Mouse (Mus musculus) intestine, embryonic 16.5 days (tissue): ENCODE measurements at regions not wholly inside any gene's neighbourhood (a gene's known extent, or its start where the extent isn't known, plus 50 kb on each side); places are given as distances from the start of the nearest gene placed in this dataset.

ENCODE experiments used
- ATAC-seq: fragments of 200-750 bp; cut with Nextera tagmentation; 2 replicates; pipeline ENCODE4 v1.8.0; 2017; ENCODE audit warnings: moderate TSS enrichment, moderate library complexity
- H3K27ac ChIP-seq: fragments of 300-500 bp; sonication (generic); 2 replicates; pipeline ENCODE4 v1.5.1; 2014; ENCODE audit warnings: mild to moderate bottlenecking, low read length
- H3K27me3 ChIP-seq: fragments of 300-500 bp; sonication (generic); replicated peaks from 2 replicates; pipeline ENCODE4 v1.6.1; 2014; ENCODE audit warnings: low read length, control low read depth, mixed read lengths; ENCODE audit not compliant: control insufficient read depth, insufficient read depth
- H3K36me3 ChIP-seq: fragments of 300-500 bp; sonication (generic); 2 replicates; pipeline ENCODE4 v1.6.1; 2014; ENCODE audit warnings: low read length, control low read depth; ENCODE audit not compliant: control insufficient read depth, insufficient read depth
- H3K4me1 ChIP-seq: fragments of 300-500 bp; sonication (generic); 2 replicates; pipeline ENCODE4 v1.6.1; 2014; ENCODE audit warnings: low read length, control low read depth, mixed read lengths; ENCODE audit not compliant: control insufficient read depth, insufficient read depth
- H3K4me2 ChIP-seq: fragments of 300-500 bp; sonication (generic); 2 replicates; pipeline ENCODE4 v1.6.1; 2014; ENCODE audit warnings: low read depth, low read length, control low read depth
- H3K4me3 ChIP-seq: fragments of 300-500 bp; sonication (generic); 2 replicates; pipeline ENCODE4 v1.5.1; 2014; ENCODE audit warnings: mild to moderate bottlenecking, low read length
- H3K9ac ChIP-seq: fragments of 300-500 bp; sonication (generic); 2 replicates; pipeline ENCODE4 v1.6.1; 2014; ENCODE audit warnings: low read depth, low read length
- H3K9me3 ChIP-seq: fragments of 300-500 bp; sonication (generic); 2 replicates; pipeline ENCODE4 v1.6.1; 2016; ENCODE audit warnings: low read length, control low read depth; ENCODE audit not compliant: control insufficient read depth
- WGBS: fragments of 180-500 bp; shearing (Covaris S2); extraction: QIAGEN DNeasy Blood & Tissue Kit; methylation state at CpG from one replicate; pipeline ENCODE4 v1.1.7; 2014; 5-methylcytosine and 5-hydroxymethylcytosine counted together

- Histone ChIP-seq H3K9ac (no peak overlapping the region), H3K36me3 (no peaks in the 10 kb centered on the region), H3K4me2 (no peak overlapping the region), H3K9me3 (no peaks in the 10 kb centered on the region), H3K27ac (no peak overlapping the region), H3K4me1 (peaks cover 6% of the 10 kb centered on the region; the same call in 1 of the 2 replicates), H3K27me3 (peaks cover 37% of the 10 kb centered on the region), H3K4me3 (no peak overlapping the region)
- 26% methylated on average over 11 of the region's 11 CpGs for WGBS
- ATAC-seq: no peak
Measured at GRCm38 (mm10) chr5:106557733-106558132, 51.2 kb upstream of the Gm17304 start.

GRCm38 (mm10) chr5:106539286-106539685 is 69.6 kb upstream of the Gm17304 start:
- Histone ChIP-seq H3K36me3 (no peaks in the 10 kb centered on the region), H3K4me2 (no peak overlapping the region), H3K4me1 (no peaks in the 10 kb centered on the region), H3K9me3 (no peaks in the 10 kb centered on the region), H3K4me3 (no peak overlapping the region), H3K27me3 (no peaks in the 10 kb centered on the region), H3K27ac (no peak overlapping the region), H3K9ac (no peak overlapping the region)
- WGBS: 76% methylated on average over 6 of the region's 6 CpGs
- ATAC-seq: no peak

DNA sequence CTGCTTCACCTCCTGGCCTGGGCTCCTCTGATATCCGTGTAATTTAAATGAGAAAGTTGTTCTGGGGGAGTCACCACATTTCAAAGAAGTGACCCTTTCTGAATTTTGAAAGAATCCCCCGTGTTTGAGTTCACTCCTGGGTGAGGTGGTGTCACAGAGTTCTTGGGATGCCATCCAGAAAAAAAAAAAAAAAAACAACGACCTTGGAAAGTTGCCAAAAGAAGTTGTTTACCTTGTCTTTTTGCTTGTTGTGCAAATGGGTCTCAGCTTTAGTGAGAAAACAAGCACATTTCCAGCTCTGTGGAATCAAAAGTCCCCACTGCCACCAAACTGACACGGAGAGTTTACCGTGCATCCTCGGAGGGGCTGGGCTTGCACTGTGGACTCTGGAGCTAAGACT is 71.7 kb upstream of the Gm17304 start:
- ATAC-seq: no peak
- 29% methylated on average over 6 of the region's 6 CpGs for WGBS
- no peak overlapping the region for H3K27ac ChIP-seq

DNA sequence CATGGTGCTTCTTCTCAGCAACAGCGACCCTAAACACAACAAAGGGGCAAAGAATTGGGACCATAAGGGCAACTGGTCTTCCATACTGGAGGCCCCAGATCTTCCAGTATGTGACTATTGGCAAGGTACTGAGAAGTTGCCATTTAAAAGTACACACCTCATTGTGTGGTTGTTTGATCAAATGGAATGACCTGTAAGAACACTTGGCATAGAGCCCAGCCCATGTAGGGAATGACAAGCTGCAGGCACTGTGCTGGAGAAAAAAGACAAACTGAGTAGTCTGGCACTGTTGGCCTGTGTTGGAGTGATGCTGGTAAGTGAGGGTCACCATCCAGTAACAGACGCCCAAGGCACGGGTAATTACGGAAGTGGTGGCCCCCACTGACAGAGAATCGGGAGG is 72.8 kb upstream of the Gm17304 start:
- no peak overlapping the region for H3K4me2 ChIP-seq
- H3K4me1 ChIP-seq: no peaks in the 10 kb centered on the region
- ATAC-seq: no peak
- no peak overlapping the region for H3K4me3 ChIP-seq
- H3K27me3 ChIP-seq: no peaks in the 10 kb centered on the region
- WGBS: 75% methylated on average over 5 of the region's 5 CpGs
- H3K27ac ChIP-seq: no peak overlapping the region
- no peak overlapping the region for H3K9ac ChIP-seq
- no peaks in the 10 kb centered on the region for H3K36me3 ChIP-seq
- no peaks in the 10 kb centered on the region for H3K9me3 ChIP-seq

More for the DNA sequence above, 71.7 kb upstream of the Gm17304 start:
- H3K4me3 ChIP-seq: no peak overlapping the region
- H3K36me3 ChIP-seq: no peaks in the 10 kb centered on the region
- H3K9me3 ChIP-seq: no peaks in the 10 kb centered on the region
- no peak overlapping the region for H3K9ac ChIP-seq
- no peaks in the 10 kb centered on the region for H3K4me1 ChIP-seq
- H3K27me3 ChIP-seq: no peaks in the 10 kb centered on the region
- H3K4me2 ChIP-seq: no peak overlapping the region

DNA sequence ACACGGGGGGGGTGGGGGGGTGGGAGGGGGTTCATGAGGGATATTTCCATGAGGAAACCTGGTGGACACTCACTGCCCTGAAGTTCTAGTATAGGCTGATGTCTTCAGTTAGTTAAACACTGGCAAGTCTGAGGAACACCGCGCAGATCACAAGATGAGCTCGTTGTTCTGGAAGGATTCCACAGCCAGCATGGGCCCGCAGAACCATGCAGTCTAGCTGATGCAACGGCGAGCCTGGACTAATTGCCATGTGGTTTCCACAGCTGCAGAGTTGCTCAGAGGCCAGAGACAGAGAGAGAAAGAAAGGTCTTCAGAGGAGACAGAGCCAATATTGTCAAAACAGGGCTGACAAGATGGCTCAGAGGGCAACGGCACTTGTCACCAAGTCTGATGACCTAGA is 70.8 kb upstream of the Barhl2 start:
- H3K9ac ChIP-seq: no peak overlapping the region
- no peaks in the 10 kb centered on the region for H3K36me3 ChIP-seq
- ATAC-seq: no peak
- no peak overlapping the region for H3K27ac ChIP-seq
- H3K4me3 ChIP-seq: no peak overlapping the region
- no peaks in the 10 kb centered on the region for H3K27me3 ChIP-seq
- H3K4me2 ChIP-seq: no peak overlapping the region
- WGBS: 82% methylated on average over 8 of the region's 8 CpGs
- H3K4me1 ChIP-seq: no peaks in the 10 kb centered on the region
- no peaks in the 10 kb centered on the region for H3K9me3 ChIP-seq

- no peak for ATAC-seq
- H3K36me3 ChIP-seq: no peaks in the 10 kb centered on the region
- H3K4me1 ChIP-seq: no peaks in the 10 kb centered on the region
- H3K9me3 ChIP-seq: no peaks in the 10 kb centered on the region
- no peak overlapping the region for H3K4me2 ChIP-seq
- 79% methylated on average over 14 of the region's 14 CpGs for WGBS
- no peak overlapping the region for H3K27ac ChIP-seq
- no peaks in the 10 kb centered on the region for H3K27me3 ChIP-seq
- H3K4me3 ChIP-seq: no peak overlapping the region
- no peak overlapping the region for H3K9ac ChIP-seq
Measured at GRCm38 (mm10) chr5:106527364-106527985, 69.5 kb upstream of the Barhl2 start.

DNA sequence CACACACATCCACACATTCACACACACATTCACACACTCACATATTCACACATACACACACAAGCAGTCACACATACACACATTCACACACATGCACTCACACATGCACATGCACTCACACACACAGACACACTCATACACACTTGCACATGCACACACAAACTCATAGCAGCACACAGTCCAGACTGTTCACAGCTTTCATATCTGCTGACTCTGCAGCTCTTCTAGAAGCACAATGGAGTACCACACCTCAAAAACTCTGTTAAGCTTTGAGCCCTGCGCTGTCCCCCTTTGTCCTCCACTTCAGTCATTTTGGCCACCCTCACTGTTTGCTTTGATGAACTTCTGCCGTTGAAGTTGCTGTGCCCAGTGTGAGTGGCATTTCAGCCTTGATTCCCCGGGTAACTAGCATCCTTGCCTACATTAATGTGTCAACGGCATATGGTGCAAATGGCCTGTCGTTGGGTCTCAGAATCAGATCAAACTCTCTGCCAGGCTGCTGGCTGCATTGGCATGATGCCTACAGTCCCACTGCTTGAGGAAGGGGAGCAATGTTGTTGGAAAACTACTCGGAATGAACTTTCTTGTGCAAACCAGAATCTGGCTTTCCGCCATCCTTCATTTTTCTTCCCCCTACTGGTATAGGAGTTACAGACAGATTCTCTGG is 54.6 kb upstream of the Barhl2 start:
- H3K4me3 ChIP-seq: no peak overlapping the region
- no peak overlapping the region for H3K9ac ChIP-seq
- no peak for ATAC-seq
- H3K27me3 ChIP-seq: no peaks in the 10 kb centered on the region
- H3K27ac ChIP-seq: no peak overlapping the region
- H3K4me1 ChIP-seq: no peaks in the 10 kb centered on the region
- no peaks in the 10 kb centered on the region for H3K36me3 ChIP-seq
- no peaks in the 10 kb centered on the region for H3K9me3 ChIP-seq
- 80% methylated on average over 7 of the region's 7 CpGs for WGBS
- H3K4me2 ChIP-seq: no peak overlapping the region

DNA sequence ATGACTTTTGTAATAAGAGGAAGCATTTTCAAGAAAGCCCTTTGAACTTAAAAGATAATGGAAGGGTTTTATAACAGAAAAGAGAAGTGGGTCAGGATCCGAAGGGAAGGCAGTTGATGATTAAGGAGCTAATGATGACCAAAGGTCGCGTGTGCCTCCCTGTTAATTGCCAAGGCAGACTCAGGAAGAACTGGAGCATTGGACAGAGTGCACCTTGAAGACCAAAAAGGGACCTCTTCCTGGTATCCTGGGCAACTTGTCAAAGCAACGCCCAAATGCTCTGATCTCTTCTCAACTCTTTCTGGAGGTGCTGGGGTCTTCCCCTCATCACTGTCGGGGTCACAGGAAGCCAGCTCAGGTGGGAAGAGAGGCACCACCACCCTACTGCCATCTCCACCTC is 49.9 kb upstream of the Barhl2 start:
- ATAC-seq: peak; percentile 95
- Histone ChIP-seq H3K4me3 (no peak overlapping the region), H3K9me3 (no peaks in the 10 kb centered on the region), H3K27me3 (no peaks in the 10 kb centered on the region), H3K4me1 (no peaks in the 10 kb centered on the region), H3K9ac (no peak overlapping the region), H3K27ac (no peak overlapping the region; the same call in 1 of the 2 replicates), H3K4me2 (no peak overlapping the region), H3K36me3 (no peaks in the 10 kb centered on the region)
- WGBS: 56% methylated on average over 5 of the region's 5 CpGs
